Mouse (Mus musculus): ENCODE measurements around the gene Sspn. TPM values are rescaled to one million over a fixed set of nuclear protein-coding genes. Genes with fewer than 3 reads are reported as not detected.

The Sspn gene
- polyA plus RNA-seq, 1 experiment from 2014 or later = 3.6 TPM

DNA sequence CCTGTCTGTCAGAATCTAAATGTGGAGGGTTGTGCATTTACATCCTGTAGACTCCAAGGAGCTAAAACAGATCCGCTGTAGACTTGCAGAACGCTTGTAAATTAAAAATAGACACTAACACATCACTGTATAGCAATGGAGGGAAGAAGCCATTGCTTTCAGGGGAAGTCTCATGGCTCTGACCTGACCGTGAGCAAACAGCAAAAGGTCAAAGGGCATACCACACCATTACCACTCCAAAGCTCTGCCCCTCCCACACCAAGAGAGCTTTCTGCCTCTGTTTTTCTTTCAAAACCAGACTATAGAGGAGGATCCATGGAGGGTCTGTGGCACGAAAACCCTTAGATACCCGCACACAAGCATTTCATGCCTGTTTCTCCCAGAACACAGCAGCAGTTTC, 41.9 kb downstream of the Sspn start:
- TF ChIP-seq CTCF (IDR thresholded peaks at IDR 0.05; ENCODE audit: low read depth) = no peak
- 64% methylated on average over 5 of the region's 5 CpGs for WGBS
- no peak for ATAC-seq

DNA sequence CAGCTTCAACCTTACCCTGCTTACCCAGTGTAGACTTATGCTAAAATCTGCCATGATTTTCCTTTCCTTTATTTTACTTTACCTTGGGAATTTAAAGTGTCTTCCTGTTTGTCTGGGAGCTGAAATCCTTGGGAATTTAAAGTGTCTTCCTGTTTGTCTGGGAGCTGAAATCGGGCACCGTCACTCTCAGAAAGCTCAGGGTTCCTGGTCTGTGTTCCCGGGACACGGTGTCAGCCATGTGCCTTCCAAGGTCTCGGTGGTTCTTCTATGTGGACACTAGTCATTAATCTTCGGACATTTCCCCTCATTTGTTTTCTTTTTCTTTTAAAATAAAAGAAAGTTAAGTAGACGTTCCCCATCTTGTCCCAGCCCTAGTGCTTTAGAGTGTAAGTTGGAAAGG, 43.3 kb downstream of the Sspn start:
- no peak for ATAC-seq
- Histone ChIP-seq H3K9ac (ENCODE audit: low read depth, low read length) (no peak overlapping the region), H3K27me3 (replicated peaks; ENCODE audit: control insufficient read depth, insufficient read depth, low read length) (no peaks in the 10 kb centered on the region), H3K4me1 (replicated peaks; ENCODE audit: control insufficient read depth, insufficient read depth, low read length) (no peaks in the 10 kb centered on the region), H3K27ac (ENCODE audit: low read depth, low read length) (no peak overlapping the region), H3K4me3 (ENCODE audit: low read depth, low read length) (no peak overlapping the region), H3K4me2 (replicated peaks; ENCODE audit: low read depth) (no peak overlapping the region), H3K9me3 (ENCODE audit: control insufficient read depth) (no peaks in the 10 kb centered on the region), H3K36me3 (ENCODE audit: control insufficient read depth, insufficient read depth) (no peaks in the 10 kb centered on the region)
- 61% methylated on average over 7 of the region's 7 CpGs for WGBS
- no peak for TF ChIP-seq CTCF (IDR thresholded peaks at IDR 0.05; ENCODE audit: low read depth)

More for the DNA sequence above, 41.9 kb downstream of the Sspn start:
- no peaks in the 10 kb centered on the region for H3K27me3 ChIP-seq (replicated peaks; ENCODE audit: control insufficient read depth, insufficient read depth, low read length)
- H3K36me3 ChIP-seq (ENCODE audit: control insufficient read depth, insufficient read depth) = no peaks in the 10 kb centered on the region
- H3K9ac ChIP-seq (ENCODE audit: low read depth, low read length) = no peak overlapping the region
- H3K27ac ChIP-seq (ENCODE audit: low read depth, low read length) = no peak overlapping the region
- H3K4me2 ChIP-seq (replicated peaks; ENCODE audit: low read depth) = no peak overlapping the region
- H3K9me3 ChIP-seq (ENCODE audit: control insufficient read depth) = no peaks in the 10 kb centered on the region
- 0 out of 2 replicates have a peak, but pooled peaks cover 6% of the 10 kb centered on the region for H3K4me1 ChIP-seq (replicated peaks; ENCODE audit: control insufficient read depth, insufficient read depth, low read length)
- H3K4me3 ChIP-seq (ENCODE audit: low read depth, low read length) = no peak overlapping the region

- Histone ChIP-seq H3K27me3 (replicated peaks; ENCODE audit: control insufficient read depth, insufficient read depth, low read length) (no peaks in the 10 kb centered on the region), H3K36me3 (ENCODE audit: control insufficient read depth, insufficient read depth) (no peaks in the 10 kb centered on the region), H3K4me3 (ENCODE audit: low read depth, low read length) (no peak overlapping the region), H3K4me2 (replicated peaks; ENCODE audit: low read depth) (no peak overlapping the region), H3K4me1 (replicated peaks; ENCODE audit: control insufficient read depth, insufficient read depth, low read length) (no peaks in the 10 kb centered on the region), H3K9me3 (ENCODE audit: control insufficient read depth) (no peaks in the 10 kb centered on the region), H3K27ac (ENCODE audit: low read depth, low read length) (no peak overlapping the region), H3K9ac (ENCODE audit: low read depth, low read length) (no peak overlapping the region)
- TF ChIP-seq CTCF (IDR thresholded peaks at IDR 0.05; ENCODE audit: low read depth) = no peak
- ATAC-seq = no peak
- WGBS = 87% methylated on average over 3 of the region's 3 CpGs
Measured at GRCm38 (mm10) chr6:145977344-145977743, 45.9 kb downstream of the Sspn start.

DNA sequence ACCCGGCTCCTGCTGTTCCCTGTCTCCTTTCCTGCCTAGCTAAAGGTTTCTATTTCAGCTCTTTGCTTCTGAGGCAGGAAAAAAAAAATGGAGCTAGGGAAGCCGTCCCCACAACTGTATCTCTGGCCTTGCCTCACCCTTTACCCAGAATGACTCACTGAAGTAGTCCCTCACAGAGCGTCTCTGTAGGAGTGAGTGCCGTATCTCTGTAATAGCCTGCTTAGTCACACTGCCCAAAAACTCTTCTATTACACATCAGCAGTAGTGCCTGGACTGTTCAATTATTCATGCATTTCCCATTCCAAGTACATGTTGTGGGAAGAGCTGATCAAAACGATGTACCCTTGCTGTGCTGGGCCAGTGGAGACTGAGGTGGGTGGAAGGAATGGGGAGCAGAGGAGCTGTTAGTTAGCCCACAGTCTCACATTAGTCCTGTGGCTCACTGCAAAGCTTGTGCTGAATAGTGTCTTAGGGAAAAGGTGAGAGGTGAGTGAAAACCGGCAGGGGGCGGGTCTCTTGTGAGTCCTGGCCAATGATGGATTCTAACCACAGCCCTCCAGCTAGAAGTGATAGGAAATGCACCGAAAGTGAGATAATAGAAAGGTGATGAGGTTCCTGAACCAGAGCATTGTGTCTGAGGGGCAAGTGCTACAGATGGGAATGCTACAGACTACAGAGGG, 46.5 kb downstream of the Sspn start:
- no peak for ATAC-seq
- H3K4me2 ChIP-seq (replicated peaks; ENCODE audit: low read depth) = no peak overlapping the region
- no peak overlapping the region for H3K4me3 ChIP-seq (ENCODE audit: low read depth, low read length)
- WGBS = 61% methylated on average over 8 of the region's 8 CpGs
- TF ChIP-seq CTCF (IDR thresholded peaks at IDR 0.05; ENCODE audit: low read depth) = no peak
- no peak overlapping the region for H3K27ac ChIP-seq (ENCODE audit: low read depth, low read length)
- no peaks in the 10 kb centered on the region for H3K36me3 ChIP-seq (ENCODE audit: control insufficient read depth, insufficient read depth)
- H3K27me3 ChIP-seq (replicated peaks; ENCODE audit: control insufficient read depth, insufficient read depth, low read length) = no peaks in the 10 kb centered on the region
- H3K9me3 ChIP-seq (ENCODE audit: control insufficient read depth) = no peaks in the 10 kb centered on the region
- H3K9ac ChIP-seq (ENCODE audit: low read depth, low read length) = no peak overlapping the region
- no peaks in the 10 kb centered on the region for H3K4me1 ChIP-seq (replicated peaks; ENCODE audit: control insufficient read depth, insufficient read depth, low read length)

GRCm38 (mm10) chr6:145981074-145981473, 49.6 kb downstream of the Sspn start:
- H3K4me2 ChIP-seq (replicated peaks; ENCODE audit: low read depth) = no peak overlapping the region
- ATAC-seq = no peak
- 87% methylated on average over 8 of the region's 8 CpGs for WGBS
- no peaks in the 10 kb centered on the region for H3K36me3 ChIP-seq (ENCODE audit: control insufficient read depth, insufficient read depth)
- no peak overlapping the region for H3K27ac ChIP-seq (ENCODE audit: low read depth, low read length)
- H3K27me3 ChIP-seq (replicated peaks; ENCODE audit: control insufficient read depth, insufficient read depth, low read length) = no peaks in the 10 kb centered on the region
- no peak overlapping the region for H3K9ac ChIP-seq (ENCODE audit: low read depth, low read length)
- no peaks in the 10 kb centered on the region for H3K4me1 ChIP-seq (replicated peaks; ENCODE audit: control insufficient read depth, insufficient read depth, low read length)
- no peak for TF ChIP-seq CTCF (IDR thresholded peaks at IDR 0.05; ENCODE audit: low read depth)
- no peak overlapping the region for H3K4me3 ChIP-seq (ENCODE audit: low read depth, low read length)
- H3K9me3 ChIP-seq (ENCODE audit: control insufficient read depth) = no peaks in the 10 kb centered on the region

DNA sequence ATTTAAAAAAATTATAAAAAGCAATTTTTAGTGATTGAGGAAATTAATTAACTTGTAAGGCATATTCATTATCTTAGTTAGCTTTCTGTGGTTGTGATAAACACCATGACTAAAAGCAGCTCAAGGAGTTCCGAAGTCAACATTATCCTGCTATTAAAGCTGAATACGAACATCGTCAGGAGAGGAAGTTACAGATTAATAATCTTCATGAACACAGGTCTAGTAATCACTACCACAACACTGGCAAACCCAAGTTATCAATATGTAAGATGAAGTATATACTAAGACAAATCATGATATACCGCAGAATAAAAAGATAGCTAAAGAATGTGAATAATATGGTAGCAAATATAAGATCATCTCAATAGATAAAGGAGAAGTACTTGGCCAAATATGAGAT, 50.9 kb downstream of the Sspn start:
- 86% methylated on average over 4 of the region's 4 CpGs for WGBS
- Histone ChIP-seq H3K4me2 (replicated peaks; ENCODE audit: low read depth) (no peak overlapping the region), H3K4me1 (replicated peaks; ENCODE audit: control insufficient read depth, insufficient read depth, low read length) (no peaks in the 10 kb centered on the region), H3K36me3 (ENCODE audit: control insufficient read depth, insufficient read depth) (no peaks in the 10 kb centered on the region), H3K4me3 (ENCODE audit: low read depth, low read length) (no peak overlapping the region), H3K27ac (ENCODE audit: low read depth, low read length) (no peak overlapping the region), H3K27me3 (replicated peaks; ENCODE audit: control insufficient read depth, insufficient read depth, low read length) (no peaks in the 10 kb centered on the region), H3K9ac (ENCODE audit: low read depth, low read length) (no peak overlapping the region), H3K9me3 (ENCODE audit: control insufficient read depth) (no peaks in the 10 kb centered on the region)
- ATAC-seq = no peak
- no peak for TF ChIP-seq CTCF (IDR thresholded peaks at IDR 0.05; ENCODE audit: low read depth)

Data from intestine, postnatal 0 days (tissue).